Mouse (Mus musculus): ENCODE measurements at regions not wholly inside any gene's neighbourhood (a gene's known extent, or its start where the extent isn't known, plus 50 kb on each side); places are given as distances from the start of the nearest gene placed in this dataset.
A peak's percentile ranks its signal among the peaks of the same experiment; 100 is the strongest.

DNA sequence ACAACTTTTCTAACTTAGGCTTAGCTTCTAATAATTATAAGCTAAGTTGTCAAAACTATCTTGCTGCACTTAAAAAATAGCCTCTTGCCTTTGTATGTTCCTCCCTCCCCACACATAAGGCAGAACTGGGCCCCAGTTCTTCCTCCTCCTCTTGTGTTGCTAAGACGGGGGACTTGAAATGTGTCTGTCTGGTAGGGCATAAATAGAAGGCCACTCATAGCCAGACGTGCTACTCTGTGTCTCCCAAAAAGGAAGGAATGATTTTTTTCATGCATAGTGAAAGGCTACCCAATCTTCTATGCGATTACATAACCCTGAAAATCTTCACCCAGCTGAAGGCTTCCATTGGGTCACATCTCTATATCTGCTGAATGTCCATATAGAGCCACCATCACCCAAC, 183.5 kb downstream of the Hsfy2 start:
- DNase-seq (ENCODE audit: low spot score in 2 of 2): no peak

GRCm38 (mm10) chr1:56442835-56443234, 194.4 kb downstream of the Hsfy2 start:
- DNase-seq (ENCODE audit: low spot score in 2 of 2): no peak

DNA sequence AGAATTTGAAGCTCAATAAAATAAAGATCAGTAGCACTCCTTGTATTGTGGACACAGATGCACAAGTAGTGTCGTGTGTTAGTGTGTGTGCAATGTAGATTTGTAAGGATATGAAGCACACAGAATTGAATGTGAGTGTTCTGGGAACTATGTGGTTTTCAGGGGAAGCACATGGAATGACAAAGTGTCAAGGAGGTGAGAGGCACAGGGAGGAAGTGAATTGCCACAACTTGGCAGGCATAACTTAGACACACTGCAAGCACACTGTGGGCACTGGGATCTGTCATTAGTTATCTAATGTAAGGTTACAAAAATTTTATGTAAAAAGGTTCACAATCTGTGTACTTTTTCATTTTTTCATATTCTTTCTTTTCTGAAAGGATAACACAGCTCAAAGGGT, 230.4 kb downstream of the Hsfy2 start:
- DNase-seq (ENCODE audit: low spot score in 2 of 2): no peak

GRCm38 (mm10) chr1:56403351-56403750, 233.9 kb downstream of the Hsfy2 start:
- peak in 1 of 2 experiments; percentile 13 for DNase-seq (ENCODE audit: low spot score in 2 of 2)

DNA sequence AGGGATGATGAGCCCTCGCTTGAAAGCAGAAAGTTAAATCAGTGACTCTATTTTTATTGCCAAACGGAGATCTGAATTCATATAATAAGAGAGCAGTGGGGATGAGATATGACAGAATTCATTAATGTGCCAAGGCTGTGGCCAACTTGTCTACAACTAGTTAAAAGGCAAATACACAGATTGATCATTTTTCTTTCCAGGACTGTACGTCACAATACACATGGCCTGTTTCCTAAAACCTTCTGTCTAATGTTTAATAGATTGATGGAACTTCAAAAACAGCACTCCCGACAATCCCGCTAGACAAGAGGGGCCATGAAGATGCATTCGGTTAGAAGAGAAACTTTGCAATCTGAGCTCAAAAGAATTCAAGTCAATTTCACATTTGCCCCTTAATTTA, 241.4 kb downstream of the Hsfy2 start:
- peak in 1 of 2 experiments; percentile 61 for DNase-seq (ENCODE audit: low spot score in 2 of 2)

- DNase-seq (ENCODE audit: low spot score in 2 of 2): no peak
Observed at GRCm38 (mm10) chr1:56387086-56387485, 250.1 kb downstream of the Hsfy2 start.

DNA sequence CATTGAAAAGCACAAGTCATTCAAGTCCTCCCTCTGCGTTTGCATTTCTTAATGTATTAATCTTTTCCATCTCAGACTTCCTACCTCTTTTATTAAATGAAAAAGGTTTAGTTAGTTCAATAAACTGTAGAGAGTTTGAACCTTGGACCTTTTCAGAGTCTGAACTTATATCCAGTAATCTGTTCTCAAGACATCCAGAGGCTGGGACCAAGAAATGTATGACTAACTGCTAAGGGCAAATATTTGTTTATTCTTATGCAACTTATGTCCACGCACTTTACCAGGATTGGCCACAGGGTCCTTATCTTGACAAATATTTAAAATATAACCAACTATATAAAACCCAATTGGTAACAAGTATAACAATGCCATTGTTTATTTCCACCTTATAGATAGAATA, 270.9 kb downstream of the Hsfy2 start:
- no peak for DNase-seq (ENCODE audit: low spot score in 2 of 2)

DNA sequence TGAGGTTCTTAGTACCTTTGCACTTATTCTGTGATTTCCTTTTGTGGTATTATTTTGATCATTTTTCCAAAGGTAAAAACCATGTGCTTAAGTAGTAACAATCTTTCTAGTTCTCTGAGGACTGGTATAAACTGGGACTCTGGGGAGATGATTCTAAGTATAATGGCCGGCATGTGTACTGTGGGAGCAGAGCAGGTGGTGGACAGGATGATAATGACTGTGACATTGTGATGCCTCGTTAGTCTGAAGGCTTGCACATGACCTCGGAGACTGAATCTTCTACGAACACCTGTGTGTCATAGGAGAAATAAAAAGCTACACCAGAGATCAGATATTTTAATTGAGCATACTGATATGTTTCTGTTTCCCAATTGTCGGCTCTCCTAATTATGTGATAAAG, 276.4 kb downstream of the Hsfy2 start:
- no peak for DNase-seq (ENCODE audit: low spot score in 2 of 2)

- DNase-seq (ENCODE audit: low spot score in 2 of 2): no peak
Observed at GRCm38 (mm10) chr1:56346638-56347037, 290.6 kb downstream of the Hsfy2 start.

DNA sequence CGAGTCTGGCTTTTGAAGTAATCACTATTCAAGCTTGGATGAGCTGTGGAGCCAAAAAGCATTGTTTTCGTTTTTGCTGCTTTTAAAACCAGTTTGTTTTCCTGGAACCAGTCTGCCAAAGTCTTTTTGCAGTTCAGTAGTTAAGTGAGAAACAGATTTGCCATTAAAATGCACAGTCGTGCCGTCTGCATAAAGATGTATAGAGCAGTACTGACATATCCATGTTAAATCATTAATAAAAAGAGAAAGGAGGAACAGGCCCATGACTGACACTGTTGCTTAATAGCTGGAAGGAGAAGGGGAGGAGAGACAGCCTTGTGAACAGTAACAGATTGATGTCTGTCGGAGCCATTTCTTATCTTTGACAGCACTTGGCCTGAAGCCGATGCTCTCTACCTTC, 292.3 kb downstream of the Hsfy2 start:
- peak in 1 of 2 experiments; percentile 5 for DNase-seq (ENCODE audit: low spot score in 2 of 2)

- no peak for DNase-seq (ENCODE audit: low spot score in 2 of 2)
Observed at GRCm38 (mm10) chr1:56327381-56327780, 309.9 kb downstream of the Hsfy2 start.

DNA sequence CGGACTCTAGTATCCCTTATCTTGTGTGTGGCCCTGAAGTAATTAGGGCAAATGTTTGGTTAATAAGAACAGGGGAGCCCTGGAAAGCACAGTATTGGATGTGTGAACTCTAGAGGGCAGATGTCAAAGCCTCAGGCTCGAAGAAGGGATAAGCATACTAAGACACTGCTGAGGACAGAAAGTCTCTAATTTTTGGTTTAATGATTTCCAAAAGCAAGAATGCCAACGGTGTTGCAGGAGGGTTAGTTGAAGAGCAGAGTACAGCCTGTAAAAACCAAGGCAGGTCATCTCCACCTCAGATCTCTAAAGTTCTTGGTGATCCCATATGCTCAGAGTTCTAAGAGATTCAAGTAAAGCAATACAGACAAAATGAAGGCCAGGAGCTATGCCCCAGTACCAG, 328.6 kb downstream of the Hsfy2 start:
- DNase-seq (ENCODE audit: low spot score in 2 of 2): no peak

DNA sequence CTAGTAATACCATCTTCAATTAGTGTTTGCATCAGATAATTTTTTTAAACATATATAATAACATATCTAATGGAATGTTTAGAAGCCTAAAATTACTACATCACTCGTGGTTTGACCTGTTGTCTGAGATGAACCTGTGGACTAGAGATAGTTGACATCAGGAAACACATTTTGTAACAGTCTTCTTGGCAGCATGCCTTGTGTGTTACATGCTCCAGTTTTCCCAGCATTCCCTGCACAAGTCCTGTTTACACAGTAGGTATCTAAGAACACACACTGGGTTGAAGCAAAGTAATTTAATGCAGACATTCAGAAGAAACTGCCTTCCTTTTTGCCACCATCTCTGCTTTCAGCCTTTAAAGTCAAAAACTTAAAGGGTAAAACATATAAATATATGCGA, 342.8 kb downstream of the Hsfy2 start:
- DNase-seq (ENCODE audit: low spot score in 2 of 2): no peak

DNA sequence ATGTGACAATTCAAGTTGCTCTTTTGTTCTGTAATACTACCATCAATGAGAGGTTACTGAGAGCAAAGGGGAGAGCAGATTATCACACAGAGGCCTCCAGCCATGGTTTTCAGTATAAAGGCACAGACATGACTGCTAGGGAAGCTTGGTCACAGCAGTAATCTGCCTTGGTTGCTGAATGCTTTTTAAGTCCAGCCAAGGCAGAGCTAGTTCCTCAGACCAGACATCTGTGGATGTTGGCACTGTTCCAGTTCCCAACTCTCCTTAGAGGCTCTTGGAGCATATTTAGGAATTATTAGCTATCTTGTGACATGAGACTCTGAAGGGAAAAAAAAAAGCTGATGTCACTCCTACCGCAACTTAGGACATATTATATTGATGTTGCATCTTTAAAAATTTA, 347.5 kb downstream of the Hsfy2 start:
- DNase-seq (ENCODE audit: low spot score in 2 of 2): no peak

DNA sequence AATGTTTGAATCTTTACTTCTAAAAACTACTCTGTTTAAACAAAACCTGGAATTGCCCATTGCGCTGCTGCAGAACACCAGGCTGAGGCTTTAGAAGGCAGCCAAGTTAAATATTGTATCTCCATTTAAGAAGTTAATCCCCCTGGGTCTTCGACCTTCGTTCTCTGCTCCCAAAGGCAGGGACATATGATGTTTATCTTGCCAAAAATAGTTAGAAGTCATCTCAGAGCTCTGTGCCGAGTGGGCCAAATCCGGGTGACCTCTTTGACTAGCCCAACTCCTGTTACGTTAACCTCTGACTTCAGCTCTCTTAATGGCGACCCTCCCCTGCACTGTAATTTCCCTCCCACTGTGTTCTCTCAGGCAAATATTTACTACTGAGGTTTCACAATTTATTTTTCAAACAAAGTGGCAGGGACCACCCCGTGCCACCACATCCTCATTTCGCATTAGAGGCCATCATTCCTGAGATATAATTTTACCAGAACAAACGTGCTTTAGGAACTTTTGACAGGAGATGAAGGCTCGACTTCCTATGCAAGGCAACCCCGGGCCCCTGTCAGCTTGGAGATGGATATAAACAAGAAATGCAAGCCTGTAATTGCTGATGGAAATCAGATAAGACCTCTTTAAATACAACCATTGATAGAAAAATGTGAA, 350.7 kb downstream of the Hsfy2 start:
- DNase-seq (ENCODE audit: low spot score in 2 of 2): no peak

DNA sequence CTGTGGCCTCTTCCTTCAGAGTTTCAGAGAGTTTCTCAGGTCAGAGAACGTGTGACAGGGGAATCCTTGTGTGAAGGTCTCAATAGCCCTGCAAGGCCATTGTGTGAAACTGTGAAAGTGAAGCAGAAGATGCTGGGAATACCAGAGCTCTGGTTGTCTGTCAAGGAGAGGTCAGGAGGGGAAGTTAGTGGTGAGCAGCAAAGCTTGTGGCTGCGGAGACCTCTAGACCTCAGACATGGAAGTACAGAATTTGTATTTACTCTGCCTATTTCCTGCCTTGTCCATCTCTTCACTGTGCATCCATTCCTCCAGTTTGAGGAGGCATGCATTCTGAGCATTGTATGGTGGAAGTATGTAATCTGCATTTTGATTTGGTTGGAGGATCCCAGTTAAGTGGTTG, 375.5 kb downstream of the Hsfy2 start:
- DNase-seq (ENCODE audit: low spot score in 2 of 2): no peak

DNA sequence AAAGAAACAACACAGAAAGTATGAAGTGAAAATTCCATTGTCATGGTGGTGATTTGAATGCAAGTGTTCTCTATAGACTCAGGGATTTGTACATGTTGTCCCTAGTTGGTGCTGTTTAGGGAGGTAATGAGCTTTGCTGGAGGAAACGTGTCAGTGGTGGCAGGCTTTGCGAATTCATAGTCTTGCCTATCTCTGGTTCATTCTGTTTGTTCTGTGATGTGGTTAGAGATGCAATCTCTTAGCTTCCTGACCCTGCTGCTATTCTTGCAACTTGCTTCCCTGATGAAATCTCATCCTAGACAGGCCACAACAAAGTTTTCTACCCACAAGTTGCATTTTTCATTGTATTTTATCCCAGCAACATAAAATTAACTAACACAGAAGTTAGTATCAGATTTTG, 376.5 kb downstream of the Hsfy2 start:
- no peak for DNase-seq (ENCODE audit: low spot score in 2 of 2)

DNA sequence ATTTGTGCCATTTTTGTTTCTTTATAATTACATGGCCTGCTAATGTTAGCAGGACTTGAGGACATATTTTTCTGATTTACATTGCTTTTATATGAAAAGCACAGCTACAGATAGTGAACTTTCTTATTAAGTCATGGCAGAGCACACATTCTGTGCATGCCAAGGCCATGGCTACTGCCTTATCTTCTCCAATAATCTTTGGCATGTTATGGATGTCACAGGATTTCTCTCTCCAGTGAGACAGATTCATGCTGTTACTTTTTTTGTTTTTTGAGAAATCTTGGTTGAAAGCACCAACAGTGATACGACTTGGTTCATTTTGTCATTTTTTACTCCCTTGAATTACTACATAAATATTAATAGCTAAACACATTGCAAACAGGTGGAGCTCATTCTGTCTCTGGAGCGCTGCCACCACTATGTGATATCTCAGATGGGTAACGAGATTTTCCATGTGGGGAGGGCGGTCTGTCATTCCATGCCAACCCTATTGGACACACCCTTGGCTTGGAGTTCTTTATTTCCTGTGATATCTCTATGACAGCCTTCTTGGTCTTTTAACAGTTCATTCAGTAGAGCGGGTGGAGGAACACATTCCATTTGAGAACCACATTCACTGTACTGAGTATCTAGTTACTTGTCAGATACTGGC, 380.3 kb downstream of the Hsfy2 start:
- DNase-seq (ENCODE audit: low spot score in 2 of 2): peak; percentile 61 to 85

GRCm38 (mm10) chr1:56239686-56240085, 397.5 kb downstream of the Hsfy2 start:
- no peak for DNase-seq (ENCODE audit: low spot score in 2 of 2)

GRCm38 (mm10) chr1:56226314-56227008, 410.8 kb downstream of the Hsfy2 start:
- DNase-seq (ENCODE audit: low spot score in 2 of 2): no peak

- no peak for DNase-seq (ENCODE audit: low spot score in 2 of 2)
Observed at GRCm38 (mm10) chr1:56219700-56220099, 417.5 kb downstream of the Hsfy2 start.

- DNase-seq (ENCODE audit: low spot score in 2 of 2): no peak
Observed at GRCm38 (mm10) chr1:56210712-56211371, 426.4 kb downstream of the Hsfy2 start.
